Mouse (Mus musculus) liver, embryonic 11.5 days (tissue): ENCODE measurements around the gene Olfr96. TPM values are rescaled to one million over a fixed set of nuclear protein-coding genes. Genes with fewer than 3 reads are reported as not detected.
"Not testable (repeated sequence)": the region's sequence is repeated elsewhere in the genome, so short reads cannot be mapped to it uniquely, and the experiment has no call there.

Experiments
- ATAC-seq: fragments of 200-750 bp; cut with Nextera tagmentation; replicated peaks from 2 replicates; pipeline ENCODE4 v1.8.0; 2017; ENCODE audit warnings: moderate number of reproducible peaks, mild to moderate bottlenecking, moderate TSS enrichment, moderate library complexity; ENCODE audit not compliant: low FRiP score
- DNase-seq: peaks from one replicate; pipeline ENCODE4 v3.0.0-alpha.2; 2017; ENCODE audit warnings: low spot score
- H3K27ac ChIP-seq: fragments of 300-500 bp; sonication (generic); 2 replicates; pipeline ENCODE4 v1.5.1; 2014; ENCODE audit warnings: mild to moderate bottlenecking, low read depth, low read length, control low read depth
- H3K27me3 ChIP-seq: fragments of 300-500 bp; sonication (generic); replicated peaks from 2 replicates; pipeline ENCODE4 v1.6.1; 2014; ENCODE audit warnings: low read length, mixed read lengths; ENCODE audit not compliant: control insufficient read depth, insufficient read depth
- H3K36me3 ChIP-seq: fragments of 300-500 bp; sonication (generic); 2 replicates; pipeline ENCODE4 v1.6.1; 2014; ENCODE audit warnings: mild to moderate bottlenecking, low read length, moderate library complexity, mixed read lengths; ENCODE audit not compliant: control insufficient read depth, insufficient read depth
- H3K4me1 ChIP-seq: fragments of 300-500 bp; sonication (generic); replicated peaks from 2 replicates; pipeline ENCODE4 v1.6.1; 2014; ENCODE audit warnings: low read length, mixed read lengths; ENCODE audit not compliant: control insufficient read depth, insufficient read depth
- H3K4me2 ChIP-seq: fragments of 300-500 bp; sonication (generic); 2 replicates; pipeline ENCODE4 v1.6.1; 2014; ENCODE audit warnings: mild to moderate bottlenecking, control low read depth, moderate library complexity
- H3K4me3 ChIP-seq: fragments of 300-500 bp; sonication (generic); 2 replicates; pipeline ENCODE4 v1.5.1; 2014; ENCODE audit warnings: low read depth, low read length, control low read depth
- H3K9ac ChIP-seq: fragments of 300-500 bp; sonication (generic); 2 replicates; pipeline ENCODE4 v1.6.1; 2014; ENCODE audit warnings: low read depth, low read length, control low read depth
- H3K9me3 ChIP-seq: fragments of 300-500 bp; sonication (generic); 2 replicates; pipeline ENCODE4 v1.6.1; 2016; ENCODE audit warnings: low read length, inconsistent platforms, mixed read lengths; ENCODE audit not compliant: control insufficient read depth
- WGBS: fragments of 180-500 bp; shearing (Covaris S2); extraction: QIAGEN DNeasy Blood & Tissue Kit; methylation state at CpG from one replicate; pipeline ENCODE4 v1.1.7; 2014; 5-methylcytosine and 5-hydroxymethylcytosine counted together
- polyA plus RNA-seq: library from polyadenylated mRNA; unstranded; fragments of >200 nt; fragmentation: Nextera tagmentation; extraction: Ambion mirVana; gene quantifications from 2 replicates; pipeline ENCODE4 v1.2.1, GENCODE M21; 2014

Gene Olfr96
- polyA plus RNA-seq, 1 experiment from 2014 or later = not detected

- Histone ChIP-seq H3K4me3 (no peak overlapping the region), H3K36me3 (no peaks in the 10 kb centered on the region), H3K27me3 (peaks cover under 1% of the 10 kb centered on the region; the same call in 1 of the 2 replicates), H3K4me2 (no peak overlapping the region), H3K4me1 (no peaks in the 10 kb centered on the region), H3K27ac (no peak overlapping the region), H3K9ac (no peak overlapping the region), H3K9me3 (no peaks in the 10 kb centered on the region)
- DNase-seq (peak; percentile 50), ATAC-seq (no peak; the same call in 1 of the 2 replicates)
- WGBS = 2% methylated on average over 4 of the region's 4 CpGs
These were observed 16.6 kb upstream of the Olfr96 start for GRCm38 (mm10) chr17:37203206-37203916.

DNA sequence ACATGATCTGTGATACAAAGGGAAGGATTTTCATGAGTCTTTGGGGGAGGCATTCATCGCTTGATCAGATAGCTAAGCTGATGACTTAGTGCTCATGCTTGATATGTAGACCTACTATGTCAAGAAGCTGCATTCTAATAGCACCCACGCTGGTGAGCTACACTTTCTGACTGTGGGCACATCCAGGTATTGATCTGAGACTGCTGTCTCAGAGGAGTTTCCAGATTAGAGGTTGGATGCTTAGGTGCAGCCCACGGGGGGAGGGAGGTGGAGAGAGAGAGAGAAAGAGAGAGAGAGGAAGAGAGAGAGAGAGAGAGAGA lies 16.1 kb upstream of the Olfr96 start:
- H3K27ac ChIP-seq = no peak overlapping the region
- H3K4me1 ChIP-seq = no peaks in the 10 kb centered on the region
- H3K36me3 ChIP-seq = no peaks in the 10 kb centered on the region
- ATAC-seq (no peak), DNase-seq (no peak)
- no peaks in the 10 kb centered on the region for H3K9me3 ChIP-seq
- no peak overlapping the region for H3K4me3 ChIP-seq
- no peaks in the 10 kb centered on the region; the same call in 1 of the 2 replicates for H3K27me3 ChIP-seq
- H3K4me2 ChIP-seq = no peak overlapping the region
- WGBS = 29% methylated on average over 3 of the region's 3 CpGs
- no peak overlapping the region for H3K9ac ChIP-seq

GRCm38 (mm10) chr17:37210884-37211768 lies 8.8 kb upstream of the Olfr96 start:
- no peaks in the 10 kb centered on the region for H3K4me1 ChIP-seq
- no peak overlapping the region for H3K27ac ChIP-seq
- H3K4me3 ChIP-seq = no peak overlapping the region
- 16% methylated on average over 40 of the region's 40 CpGs for WGBS
- no peaks in the 10 kb centered on the region for H3K9me3 ChIP-seq
- H3K27me3 ChIP-seq = peaks cover 14% of the 10 kb centered on the region
- peak overlapping the region; percentile 52 for H3K4me2 ChIP-seq
- no peak overlapping the region for H3K9ac ChIP-seq
- DNase-seq = peak; percentile 32
- no peaks in the 10 kb centered on the region for H3K36me3 ChIP-seq
- no peak for ATAC-seq

- Histone ChIP-seq H3K4me3 (no peak within 1 kb of the TSS), H3K9me3 (no peaks in the 10 kb centered on the region), H3K27me3 (peaks cover 14% of the 10 kb centered on the region), H3K36me3 (no peaks in the 10 kb centered on the region), H3K27ac (no peak within 1 kb of the TSS), H3K4me1 (no peaks in the 10 kb centered on the region), H3K4me2 (no peak within 1 kb of the TSS), H3K9ac (no peak within 1 kb of the TSS)
- ATAC-seq (no peak), DNase-seq (no peak)
- WGBS = 72% methylated on average over 3 of the region's 3 CpGs
These were observed 6.9 kb upstream of the Olfr96 start, which contains the start of gene Olfr95 for GRCm38 (mm10) chr17:37213018-37213417. TSS of gene Olfr95 (minus strand) at chr17:37213118.

GRCm38 (mm10) chr17:37218486-37218885 lies 1.5 kb upstream of the Olfr96 start:
- 80% methylated on average over 3 of the region's 3 CpGs for WGBS
- no peak for ATAC-seq

GRCm38 (mm10) chr17:37221879-37222278 lies 1.9 kb downstream of the Olfr96 start:
- 12% methylated on average over 1 of the region's 1 CpGs for WGBS
- no peak overlapping the region for H3K4me3 ChIP-seq

More at GRCm38 (mm10) chr17:37218486-37218885, 1.5 kb upstream of the Olfr96 start:
- Histone ChIP-seq H3K4me3 (no peak overlapping the region), H3K36me3 (no peaks in the 10 kb centered on the region), H3K4me1 (no peaks in the 10 kb centered on the region), H3K27ac (no peak overlapping the region), H3K9me3 (no peaks in the 10 kb centered on the region), H3K27me3 (no peaks in the 10 kb centered on the region), H3K4me2 (no peak overlapping the region), H3K9ac (no peak overlapping the region)
- DNase-seq = no peak

DNA sequence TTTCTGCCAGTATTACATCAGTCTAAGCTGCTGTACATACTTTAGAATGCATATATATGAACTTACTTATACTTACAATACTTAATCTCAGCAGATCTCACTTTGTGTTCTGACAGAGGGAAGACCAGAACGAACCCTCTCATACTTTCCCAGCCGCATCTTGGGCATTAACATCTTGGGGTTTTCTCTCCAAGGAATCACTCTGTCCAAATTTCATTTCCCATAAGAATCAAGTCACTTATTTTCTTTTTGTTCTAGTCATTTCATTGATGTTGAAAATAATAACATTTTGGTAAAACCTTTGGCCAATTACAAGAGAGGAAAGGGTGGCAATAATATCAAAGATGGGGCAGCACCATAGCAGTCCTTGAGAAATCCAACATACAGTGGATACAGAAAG lies 17.3 kb downstream of the Olfr96 start, which contains the start of gene Olfr97:
Gene Olfr97, minus strand, starts transcription at position 101 of the 400 bp plus-strand sequence.
- H3K4me2 ChIP-seq, H3K27ac ChIP-seq, H3K4me1 ChIP-seq, H3K27me3 ChIP-seq, DNase-seq, H3K36me3 ChIP-seq, H3K9ac ChIP-seq, ATAC-seq, H3K4me3 ChIP-seq, H3K9me3 ChIP-seq: not testable (repeated sequence)
- 83% methylated on average over 2 of the region's 2 CpGs for WGBS

More at GRCm38 (mm10) chr17:37221879-37222278, 1.9 kb downstream of the Olfr96 start:
- H3K27ac ChIP-seq = no peak overlapping the region
- no peaks in the 10 kb centered on the region for H3K27me3 ChIP-seq
- H3K9me3 ChIP-seq = no peaks in the 10 kb centered on the region
- H3K4me1 ChIP-seq = no peaks in the 10 kb centered on the region
- ATAC-seq (no peak), DNase-seq (no peak)
- H3K9ac ChIP-seq = no peak overlapping the region
- H3K4me2 ChIP-seq = no peak overlapping the region
- H3K36me3 ChIP-seq = no peaks in the 10 kb centered on the region

GRCm38 (mm10) chr17:37242198-37242597 lies 22.3 kb downstream of the Olfr96 start:
- peaks cover 5% of the 10 kb centered on the region; the same call in 1 of the 2 replicates for H3K9me3 ChIP-seq
- no peaks in the 10 kb centered on the region for H3K27me3 ChIP-seq
- no peak for DNase-seq
- no peak overlapping the region for H3K27ac ChIP-seq
- H3K4me1 ChIP-seq = no peaks in the 10 kb centered on the region
- no peak overlapping the region for H3K4me2 ChIP-seq
- H3K36me3 ChIP-seq = no peaks in the 10 kb centered on the region
- H3K9ac ChIP-seq = no peak overlapping the region
- no peak for ATAC-seq
- H3K4me3 ChIP-seq = no peak overlapping the region
- WGBS = 48% methylated on average over 3 of the region's 3 CpGs
